Mouse (Mus musculus) liver, embryonic 16.5 days (tissue): ENCODE measurements around the gene Tor2a. TPM values are rescaled to one million over a fixed set of nuclear protein-coding genes. Genes with fewer than 3 reads are reported as not detected.

Experiments used
- ATAC-seq: fragments of 200-750 bp; cut with Nextera tagmentation; 2 replicates; pipeline ENCODE4 v1.8.0; 2017; ENCODE audit warnings: low read depth, mild to moderate bottlenecking, moderate number of reproducible peaks, moderate library complexity
- H3K27ac ChIP-seq: fragments of 300-500 bp; sonication (generic); 2 replicates; pipeline ENCODE4 v1.5.1; 2014; ENCODE audit warnings: mild to moderate bottlenecking, low read length
- H3K27me3 ChIP-seq: fragments of 300-500 bp; sonication (generic); 2 replicates; pipeline ENCODE4 v1.6.1; 2014; ENCODE audit warnings: low read depth, low read length, mixed read lengths; ENCODE audit not compliant: control insufficient read depth, insufficient read depth
- H3K36me3 ChIP-seq: fragments of 300-500 bp; sonication (generic); 2 replicates; pipeline ENCODE4 v1.6.1; 2014; ENCODE audit warnings: mild to moderate bottlenecking; ENCODE audit not compliant: control insufficient read depth, insufficient read depth
- H3K4me1 ChIP-seq: fragments of 300-500 bp; sonication (generic); 2 replicates; pipeline ENCODE4 v1.6.1; 2014; ENCODE audit warnings: low read depth, low read length, mixed read lengths; ENCODE audit not compliant: control insufficient read depth
- H3K4me2 ChIP-seq: fragments of 300-500 bp; sonication (generic); 2 replicates; pipeline ENCODE4 v1.6.1; 2014; ENCODE audit warnings: low read depth, low read length, mixed read lengths
- H3K4me3 ChIP-seq: fragments of 300-500 bp; sonication (generic); 2 replicates; pipeline ENCODE4 v1.5.1; 2014; ENCODE audit warnings: low read depth, mild to moderate bottlenecking, low read length
- H3K9ac ChIP-seq: fragments of 300-500 bp; sonication (generic); 2 replicates; pipeline ENCODE4 v1.6.1; 2014; ENCODE audit warnings: low read depth, low read length
- H3K9me3 ChIP-seq: fragments of 300-500 bp; sonication (generic); replicated peaks from 2 replicates; pipeline ENCODE4 v1.6.1; 2016; ENCODE audit warnings: low read length; ENCODE audit not compliant: control insufficient read depth
- WGBS: fragments of 180-500 bp; shearing (Covaris S2); extraction: QIAGEN DNeasy Blood & Tissue Kit; methylation state at CpG from one replicate; pipeline ENCODE4 v1.1.7; 2014; ENCODE audit not compliant: insufficient replicate concordance; 5-methylcytosine and 5-hydroxymethylcytosine counted together
- polyA plus RNA-seq: library from polyadenylated mRNA; unstranded; fragments of >200 nt; fragmentation: Nextera tagmentation; extraction: Ambion mirVana; gene quantifications from 2 replicates; pipeline ENCODE4 v1.2.1, GENCODE M21; 2015

Gene Tor2a
- polyA plus RNA-seq, 1 experiment from 2014 or later = 26.1 TPM

DNA sequence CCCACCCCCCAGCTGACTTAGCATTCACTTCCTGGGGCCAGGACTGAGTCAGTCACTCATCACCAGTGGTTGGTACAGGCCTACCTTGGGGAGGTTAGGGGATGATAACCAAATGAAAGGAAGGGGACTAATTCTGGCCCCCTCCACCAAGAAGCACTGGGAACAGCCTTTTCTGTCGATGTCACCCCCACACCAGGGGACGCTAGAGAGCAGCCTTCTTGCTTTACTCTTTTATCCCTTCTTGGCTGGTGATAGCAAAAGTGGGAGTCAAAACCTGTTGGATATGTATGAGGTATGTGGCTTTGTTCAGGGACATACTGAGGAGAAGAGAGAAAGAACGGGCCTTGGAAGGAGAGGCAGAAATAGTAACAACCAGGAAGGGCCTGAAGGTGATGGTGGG lies 6.3 kb downstream of the Tor2a start:
- peaks cover 2% of the 10 kb centered on the region; the same call in 1 of the 2 replicates for H3K4me1 ChIP-seq
- no peak for ATAC-seq
- no peak overlapping the region for H3K4me2 ChIP-seq
- WGBS = 60% methylated on average over 3 of the region's 3 CpGs
- H3K27me3 ChIP-seq = no peaks in the 10 kb centered on the region
- no peaks in the 10 kb centered on the region for H3K36me3 ChIP-seq
- no peak overlapping the region for H3K9ac ChIP-seq
- H3K27ac ChIP-seq = no peak overlapping the region
- no peak overlapping the region for H3K4me3 ChIP-seq
- H3K9me3 ChIP-seq = no peaks in the 10 kb centered on the region

DNA sequence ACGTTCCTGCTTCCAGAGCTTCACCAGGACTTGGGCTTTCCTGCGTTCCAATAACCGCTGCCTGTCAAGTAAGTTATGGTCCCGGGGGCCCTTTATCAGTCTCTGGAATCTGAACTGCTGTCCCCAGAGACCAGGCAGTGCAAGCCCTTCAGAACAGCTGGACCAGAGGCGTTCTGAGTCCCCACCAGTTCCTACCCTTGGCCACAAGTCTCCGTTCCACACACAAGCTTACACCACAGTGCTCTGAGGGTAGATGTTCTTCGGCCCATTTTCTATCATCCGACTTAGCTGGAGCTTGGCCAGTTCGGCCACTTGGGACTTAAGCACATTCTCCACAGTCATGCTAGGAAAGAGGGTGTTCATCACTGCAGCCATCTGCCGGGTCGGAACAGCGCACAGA lies 10.2 kb downstream of the Tor2a start:
- Histone ChIP-seq H3K4me3 (no peak overlapping the region), H3K9ac (no peak overlapping the region), H3K4me2 (no peak overlapping the region), H3K9me3 (no peaks in the 10 kb centered on the region), H3K36me3 (no peaks in the 10 kb centered on the region), H3K27me3 (no peaks in the 10 kb centered on the region), H3K27ac (no peak overlapping the region), H3K4me1 (peaks cover 9% of the 10 kb centered on the region)
- ATAC-seq = no peak
- WGBS = 58% methylated on average over 12 of the region's 12 CpGs

DNA sequence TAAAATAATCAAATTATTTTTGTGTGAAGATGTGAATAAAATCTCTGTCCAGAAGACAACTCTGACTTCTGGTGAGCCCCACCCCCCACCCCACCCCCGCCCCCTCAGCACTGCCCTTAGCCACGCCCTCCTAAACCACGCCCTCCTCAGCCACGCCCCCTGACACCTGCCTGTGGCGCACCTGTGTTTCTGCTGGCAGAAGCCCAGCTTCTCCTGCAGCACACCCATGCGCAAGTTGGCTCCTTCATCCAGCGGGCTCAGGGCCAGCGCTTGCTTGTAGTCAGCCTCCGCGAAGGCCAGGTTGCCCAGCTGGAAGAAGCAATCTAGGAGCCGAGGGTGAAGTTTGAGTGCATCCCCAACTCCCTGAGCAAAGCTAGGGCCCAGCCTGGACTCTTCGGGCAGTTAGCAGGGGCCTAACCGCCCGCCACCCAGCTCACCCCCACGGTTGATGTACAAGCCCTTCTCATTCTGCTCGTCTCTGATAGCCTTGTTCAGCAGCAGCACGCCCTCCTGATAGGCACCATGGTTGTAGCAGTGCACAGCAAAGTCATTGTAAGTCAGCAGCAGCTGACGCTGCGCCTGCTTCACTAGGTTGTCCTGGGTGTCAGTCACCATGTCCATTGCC lies 11.7 kb downstream of the Tor2a start:
- H3K27me3 ChIP-seq = no peaks in the 10 kb centered on the region
- H3K9ac ChIP-seq = no peak overlapping the region
- no peak overlapping the region for H3K27ac ChIP-seq
- H3K4me3 ChIP-seq = no peak overlapping the region
- no peak overlapping the region for H3K4me2 ChIP-seq
- ATAC-seq = peak; percentile 62
- peaks cover 9% of the 10 kb centered on the region for H3K4me1 ChIP-seq
- H3K36me3 ChIP-seq = no peaks in the 10 kb centered on the region
- WGBS = 36% methylated on average over 19 of the region's 19 CpGs
- no peaks in the 10 kb centered on the region for H3K9me3 ChIP-seq

DNA sequence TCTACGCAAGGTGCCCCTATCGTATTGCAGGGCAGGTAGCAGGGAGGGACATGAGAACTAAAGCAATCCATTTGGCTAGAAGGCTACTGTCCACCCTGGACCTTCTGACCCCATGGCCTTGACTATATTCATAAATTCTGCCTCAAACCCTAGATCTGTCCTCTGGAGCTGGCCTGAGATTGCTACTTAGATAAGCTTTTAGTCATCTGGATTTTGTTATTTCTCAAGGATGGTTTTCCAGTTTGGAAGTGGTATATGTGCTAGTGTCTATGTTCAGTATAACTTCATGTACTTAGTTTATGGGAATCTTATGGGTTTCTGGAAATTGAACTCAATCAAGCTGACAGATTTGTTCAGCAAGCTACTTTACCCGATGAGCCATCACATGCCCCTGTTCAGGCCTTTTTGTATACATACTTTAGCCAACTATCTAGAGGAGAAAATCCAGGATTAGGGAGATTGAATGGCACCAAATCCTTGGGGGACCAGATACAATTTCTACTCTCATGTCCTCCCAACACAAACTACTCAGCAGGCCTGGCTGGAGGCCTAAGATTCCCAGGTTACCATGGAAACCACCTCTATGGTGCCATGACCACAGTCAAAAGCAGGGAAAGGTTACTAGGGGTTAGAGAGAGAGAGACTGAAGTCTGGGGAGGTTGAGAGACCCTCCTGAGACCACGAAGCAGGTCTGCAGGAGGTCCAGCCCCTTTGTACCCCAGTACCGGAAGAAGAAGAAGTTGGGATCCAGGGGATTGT lies 12.5 kb downstream of the Tor2a start:
- no peak for ATAC-seq
- 77% methylated on average over 5 of the region's 5 CpGs for WGBS
- H3K9me3 ChIP-seq = no peaks in the 10 kb centered on the region
- H3K36me3 ChIP-seq = no peaks in the 10 kb centered on the region
- H3K9ac ChIP-seq = no peak overlapping the region
- peaks cover 9% of the 10 kb centered on the region for H3K4me1 ChIP-seq
- H3K4me3 ChIP-seq = no peak overlapping the region
- H3K27me3 ChIP-seq = no peaks in the 10 kb centered on the region
- H3K27ac ChIP-seq = no peak overlapping the region
- no peak overlapping the region for H3K4me2 ChIP-seq

DNA sequence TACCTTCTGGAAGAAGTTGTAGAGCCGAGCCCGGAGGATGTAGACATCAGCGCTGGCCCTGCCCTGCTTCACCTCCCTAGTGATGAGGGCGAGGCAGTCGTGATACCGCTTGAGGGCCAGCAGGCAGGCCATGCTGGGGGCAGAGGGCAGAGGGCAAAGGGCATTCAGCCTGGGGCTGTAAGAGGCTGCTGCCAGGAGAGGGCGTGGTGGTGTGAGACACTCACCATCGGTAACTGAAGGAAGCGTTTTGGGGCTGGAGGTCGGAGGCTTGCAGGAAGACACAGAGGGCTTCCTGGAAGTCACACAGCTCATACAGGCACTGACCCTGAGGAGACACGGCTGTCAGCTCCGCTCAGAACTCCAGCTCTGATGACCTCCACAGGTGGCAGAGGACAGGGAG lies 14.9 kb downstream of the Tor2a start:
- H3K27ac ChIP-seq = no peak overlapping the region
- WGBS = 22% methylated on average over 12 of the region's 12 CpGs
- no peak for ATAC-seq
- H3K4me3 ChIP-seq = no peak overlapping the region
- H3K4me2 ChIP-seq = no peak overlapping the region
- peaks cover 20% of the 10 kb centered on the region for H3K4me1 ChIP-seq
- no peaks in the 10 kb centered on the region for H3K36me3 ChIP-seq
- H3K9ac ChIP-seq = no peak overlapping the region
- no peaks in the 10 kb centered on the region for H3K27me3 ChIP-seq
- no peaks in the 10 kb centered on the region for H3K9me3 ChIP-seq

DNA sequence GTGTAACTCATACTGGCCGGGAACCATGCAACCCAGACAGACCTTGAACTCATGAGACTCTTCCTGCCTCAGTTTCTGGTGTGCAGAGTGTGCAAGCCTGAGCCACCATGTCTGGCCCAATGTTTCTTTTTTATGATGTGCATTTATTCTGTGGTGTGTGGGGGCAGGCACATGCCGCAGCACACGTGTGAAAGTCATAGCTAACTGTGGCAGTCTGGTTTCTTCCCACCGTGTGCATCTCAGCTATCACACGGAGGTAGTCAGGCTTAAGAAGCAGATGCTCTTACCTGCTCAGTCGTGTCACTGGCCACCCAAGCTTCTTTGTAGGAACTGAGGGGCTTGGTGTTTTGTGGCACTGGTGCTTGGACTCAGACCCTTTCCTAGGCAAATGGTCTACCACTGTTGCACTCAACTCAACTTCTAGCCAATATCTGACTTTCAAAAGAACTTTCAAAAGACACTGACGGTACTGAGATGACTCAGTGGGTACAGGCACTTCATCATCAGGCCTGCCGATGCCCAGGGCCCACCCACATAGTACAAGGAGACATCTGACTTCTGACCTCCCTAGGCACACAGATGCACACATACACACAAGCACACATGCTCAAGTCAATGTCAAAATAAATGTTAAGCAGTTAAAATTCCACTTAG lies 15.7 kb downstream of the Tor2a start:
- peaks cover 20% of the 10 kb centered on the region for H3K4me1 ChIP-seq
- no peak overlapping the region for H3K4me2 ChIP-seq
- H3K4me3 ChIP-seq = no peak overlapping the region
- H3K9me3 ChIP-seq = no peaks in the 10 kb centered on the region
- no peak overlapping the region for H3K9ac ChIP-seq
- no peak overlapping the region for H3K27ac ChIP-seq
- no peak for ATAC-seq
- H3K36me3 ChIP-seq = no peaks in the 10 kb centered on the region
- H3K27me3 ChIP-seq = no peaks in the 10 kb centered on the region
- WGBS = 69% methylated on average over 8 of the region's 8 CpGs

DNA sequence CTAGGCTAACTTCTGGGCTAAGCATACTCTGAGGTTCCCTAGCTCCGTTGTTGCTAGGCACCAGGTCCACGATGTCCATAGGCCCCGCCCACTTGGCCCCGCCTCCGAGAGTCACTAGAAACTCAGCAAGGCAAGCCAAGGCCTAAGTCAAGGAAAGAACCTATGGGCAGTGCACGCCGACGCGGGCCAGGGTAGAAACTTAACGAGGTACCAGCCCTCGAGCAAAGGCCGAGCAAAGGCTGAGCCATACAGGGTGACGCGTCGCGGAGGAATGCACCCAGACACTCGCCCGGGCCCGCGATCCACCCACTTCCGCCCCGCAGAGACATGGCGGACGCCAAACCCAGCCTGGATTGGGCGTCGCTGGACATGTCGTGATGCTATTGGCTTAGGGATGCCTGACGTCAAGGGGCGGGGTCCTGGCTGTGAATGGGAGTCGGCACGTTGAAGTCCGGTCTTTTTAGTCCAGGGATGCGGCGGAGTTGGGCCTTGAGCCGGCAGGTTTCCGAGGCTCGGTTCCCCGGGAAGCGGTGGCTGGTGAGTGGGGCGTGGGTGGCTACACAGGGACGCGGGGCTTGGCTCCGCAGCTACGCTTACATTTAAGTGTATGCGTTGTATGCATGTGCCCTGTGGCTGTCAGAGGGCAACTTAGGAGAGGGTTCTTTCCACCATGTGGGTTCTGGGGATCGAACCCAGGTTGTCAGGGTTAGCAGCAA lies 18.5 kb downstream of the Tor2a start, which contains the start of the genes Ttc16 and Ptrh1:
TSS of gene Ttc16 (minus strand) at position 275 of the 716 bp plus-strand sequence.
TSS of gene Ptrh1 (plus strand) at position 428 of the 716 bp plus-strand sequence.
- Histone ChIP-seq H3K4me3 (peak within 1 kb of the TSS; percentile 77), H3K4me1 (peaks cover 18% of the 10 kb centered on the region), H3K27ac (peak within 1 kb of the TSS; percentile 48; the same call in 1 of the 2 replicates), H3K9ac (peak within 1 kb of the TSS; percentile 61), H3K27me3 (no peaks in the 10 kb centered on the region), H3K9me3 (no peaks in the 10 kb centered on the region), H3K4me2 (peak within 1 kb of the TSS; percentile 97), H3K36me3 (no peaks in the 10 kb centered on the region)
- 0% methylated on average over 46 of the region's 46 CpGs for WGBS
- ATAC-seq = peak; percentile 96

DNA sequence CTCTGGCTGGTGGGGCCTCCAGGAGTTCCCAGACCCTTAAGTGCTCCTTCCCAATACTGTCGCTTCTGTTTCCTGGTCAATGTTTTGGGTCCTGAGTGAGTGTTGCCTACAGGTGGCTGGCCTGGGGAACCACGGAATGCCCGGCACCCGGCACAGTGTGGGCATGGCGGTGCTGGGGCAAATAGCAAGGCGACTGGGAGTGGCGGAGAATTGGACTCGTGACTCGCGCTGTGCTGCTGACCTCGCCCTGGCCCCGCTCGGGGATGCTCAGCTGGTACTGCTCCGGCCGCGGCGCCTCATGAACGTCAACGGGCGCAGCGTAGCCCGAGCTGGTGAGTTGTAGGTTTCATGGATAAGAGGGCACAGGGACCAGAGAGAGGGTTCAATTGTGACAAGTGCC lies 19.2 kb downstream of the Tor2a start:
- peak overlapping the region; percentile 77 for H3K4me3 ChIP-seq
- H3K27ac ChIP-seq = no peak overlapping the region
- H3K9me3 ChIP-seq = no peaks in the 10 kb centered on the region
- H3K4me1 ChIP-seq = peaks cover 18% of the 10 kb centered on the region
- no peaks in the 10 kb centered on the region for H3K27me3 ChIP-seq
- peak overlapping the region; percentile 97 for H3K4me2 ChIP-seq
- 29% methylated on average over 22 of the region's 22 CpGs for WGBS
- ATAC-seq = no peak
- no peaks in the 10 kb centered on the region for H3K36me3 ChIP-seq
- no peak overlapping the region for H3K9ac ChIP-seq
